ENCODE assay signal across 14 mouse cellular contexts in the genomic region with DNA sequence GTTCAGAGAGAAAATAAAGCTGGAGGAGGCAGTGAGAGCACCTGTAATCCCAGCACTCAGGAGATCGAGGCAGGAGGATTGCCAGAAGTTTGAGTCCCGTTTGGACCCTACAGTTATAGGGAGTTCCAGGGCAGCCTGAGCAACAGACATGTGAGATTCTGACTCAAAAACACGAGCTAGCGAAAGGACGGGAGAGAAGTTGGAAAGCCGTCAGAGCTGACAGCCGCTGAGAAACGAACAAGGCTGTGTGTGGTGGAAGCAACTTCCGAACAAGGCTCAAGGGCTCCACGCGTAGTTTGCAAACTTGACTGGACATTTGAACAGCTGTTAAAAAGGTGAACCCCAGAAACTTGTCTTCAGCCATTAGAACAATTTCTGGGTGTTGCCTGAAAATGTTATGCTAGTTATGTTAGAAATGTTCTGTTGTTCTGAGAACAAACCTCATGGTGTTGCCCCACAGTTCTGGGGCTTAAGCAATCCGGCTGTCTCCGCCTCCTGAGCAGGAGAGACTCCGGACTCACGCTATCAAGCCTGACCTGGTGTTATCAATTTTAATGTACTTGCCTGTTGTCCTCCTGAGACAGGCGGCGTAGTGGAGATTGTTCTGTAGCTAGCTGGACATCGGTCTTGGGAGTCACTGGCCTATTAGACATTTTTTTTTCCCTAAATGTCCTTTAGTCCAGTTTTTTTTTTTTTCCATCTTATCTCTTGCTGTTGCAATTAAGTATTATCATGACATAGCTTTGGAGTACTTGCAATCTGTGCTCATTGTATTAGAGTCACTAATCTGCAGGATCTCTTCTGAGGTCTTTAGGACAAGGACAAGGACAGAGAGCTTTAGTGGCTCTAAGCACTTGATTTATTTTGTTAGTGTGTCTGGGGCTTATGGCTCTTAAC. TPM values are rescaled to one million over a fixed set of nuclear protein-coding genes. Genes with fewer than 3 reads are reported as not detected.
DNase-seq lines count a peak whose midpoint lies in the region; ATAC-seq and TF ChIP-seq lines count a peak whose summit lies in the region.
"Had no signal": no experiment of that assay in that cellular context is flagged by ENCODE, and none has a peak within 500 bp of the region (broad histone marks: within the 10 kb centered on the region; RNA-seq: fewer than 3 reads in every experiment).

No protein-coding gene starts in this region.

- 52% methylated on average over 18 of the region's 18 CpGs for WGBS in heart, adult 2 months
- WGBS in heart, embryonic 12.5 days = 48% methylated on average over 18 of the region's 18 CpGs
- 67% methylated on average over 18 of the region's 18 CpGs for WGBS in intestine, embryonic 16.5 days

- no peak for TF ChIP-seq POLR2A in heart, adult 2 months (IDR thresholded peaks at IDR 0.05; ENCODE audit: insufficient read depth, low read depth, low read length)

- no peak for ATAC-seq in heart, embryonic 12.5 days (ENCODE audit: insufficient number of reproducible peaks, low FRiP score)
- ATAC-seq in intestine, embryonic 16.5 days = peak; percentile 86
- peak; percentile 79 for ATAC-seq in monocyte, adult 5-6 weeks (replicated peaks; ENCODE audit: insufficient number of reproducible peaks, low FRiP score, low TSS enrichment, poor library complexity, severe bottlenecking)
- ATAC-seq in activated CD4-positive, CD25-positive, alpha-beta regulatory T cell, adult 4 months = no peak
- ATAC-seq: forebrain, embryonic 15.5 days had no signal

- DNase-seq in heart, adult 2 months = peak; percentile 43 to 47
- peak; percentile 44 for DNase-seq in adipocyte (ENCODE audit: low spot score)
- DNase-seq in frontal cortex, adult 2 months (ENCODE audit: extremely low spot score in 1 of 2, low spot score in 1 of 2) = no peak
- DNase-seq in embryo, embryonic 10.5 days (ENCODE audit: low spot score) = no peak
- DNase-seq: kidney, postnatal 4 days; left cerebral cortex, postnatal 4 days had no signal

- peaks cover 3% of the 10 kb centered on the region; the same call in 1 of the 2 replicates for H3K4me1 ChIP-seq in heart, adult 2 months (ENCODE audit: control insufficient read depth, insufficient read depth, low read length)
- H3K4me1 ChIP-seq in heart, embryonic 12.5 days (replicated peaks) = peaks cover 34% of the 10 kb centered on the region
- 0 out of 2 replicates have a peak, but pooled peaks cover 7% of the 10 kb centered on the region for H3K4me1 ChIP-seq in intestine, embryonic 16.5 days (ENCODE audit: control insufficient read depth, insufficient read depth, low read length)
- H3K4me1 ChIP-seq: forebrain, embryonic 15.5 days; midbrain, embryonic 12.5 days; neural tube, embryonic 15.5 days had no signal

- no peaks in the 10 kb centered on the region for H3K27me3 ChIP-seq in heart, adult 2 months (ENCODE audit: control insufficient read depth, insufficient read depth, low read length)
- no peaks in the 10 kb centered on the region for H3K27me3 ChIP-seq in heart, embryonic 12.5 days (replicated peaks)
- no peaks in the 10 kb centered on the region for H3K27me3 ChIP-seq in intestine, embryonic 16.5 days (replicated peaks; ENCODE audit: control insufficient read depth, insufficient read depth, low read length)
- H3K27me3 ChIP-seq: embryonic facial prominence, embryonic 12.5 days; forebrain, embryonic 15.5 days; midbrain, embryonic 12.5 days; neural tube, embryonic 15.5 days had no signal

- intact Hi-C loops in heart, adult 2 months (cut with DNase I) = no loop called here

- TF ChIP-seq EP300 in heart, adult 2 months (IDR thresholded peaks at IDR 0.05; ENCODE audit: insufficient read depth, low read depth, low read length) = no peak

- no peak overlapping the region for H3K4me2 ChIP-seq in heart, embryonic 12.5 days
- H3K4me2 ChIP-seq in intestine, embryonic 16.5 days (ENCODE audit: low read depth, low read length) = no peak overlapping the region
- H3K4me2 ChIP-seq: embryonic facial prominence, embryonic 12.5 days; forebrain, embryonic 15.5 days; midbrain, embryonic 12.5 days; neural tube, embryonic 15.5 days had no signal

- TF ChIP-seq CTCF in heart, adult 2 months (IDR thresholded peaks at IDR 0.05) = no peak

- no peaks in the 10 kb centered on the region for H3K36me3 ChIP-seq in heart, adult 2 months (ENCODE audit: control insufficient read depth, insufficient read depth, low read length)
- no peaks in the 10 kb centered on the region for H3K36me3 ChIP-seq in heart, embryonic 12.5 days
- H3K36me3 ChIP-seq in intestine, embryonic 16.5 days (ENCODE audit: control insufficient read depth, insufficient read depth, low read length) = no peaks in the 10 kb centered on the region
- H3K36me3 ChIP-seq: embryonic facial prominence, embryonic 12.5 days; forebrain, embryonic 15.5 days; midbrain, embryonic 12.5 days; neural tube, embryonic 15.5 days had no signal

- peaks cover 3% of the 10 kb centered on the region; the same call in 1 of the 2 replicates for H3K9me3 ChIP-seq in heart, embryonic 12.5 days (replicated peaks)
- H3K9me3 ChIP-seq in intestine, embryonic 16.5 days (ENCODE audit: control insufficient read depth, low read length) = no peaks in the 10 kb centered on the region
- H3K9me3 ChIP-seq: embryonic facial prominence, embryonic 12.5 days; forebrain, embryonic 15.5 days; midbrain, embryonic 12.5 days; neural tube, embryonic 15.5 days had no signal

- no peaks in the 10 kb centered on the region for H3K79me2 ChIP-seq in heart, adult 2 months (replicated peaks; ENCODE audit: control insufficient read depth, insufficient read depth, low read length)

- no peak overlapping the region for H3K9ac ChIP-seq in heart, adult 2 months (ENCODE audit: low read depth, low read length)
- H3K9ac ChIP-seq in heart, embryonic 12.5 days = no peak overlapping the region
- H3K9ac ChIP-seq in intestine, embryonic 16.5 days (ENCODE audit: low read depth, low read length) = no peak overlapping the region
- H3K9ac ChIP-seq: embryonic facial prominence, embryonic 12.5 days; forebrain, embryonic 15.5 days; midbrain, embryonic 12.5 days; neural tube, embryonic 15.5 days had no signal

- no peak overlapping the region for H3K27ac ChIP-seq in heart, adult 2 months
- H3K27ac ChIP-seq in heart, embryonic 12.5 days (ENCODE audit: poor library complexity, severe bottlenecking) = no peak overlapping the region
- peak overlapping the region; percentile 48 for H3K27ac ChIP-seq in intestine, embryonic 16.5 days (ENCODE audit: low read length)
- H3K27ac ChIP-seq: embryonic facial prominence, embryonic 12.5 days; forebrain, embryonic 15.5 days; midbrain, embryonic 12.5 days; neural tube, embryonic 15.5 days had no signal

- no peak overlapping the region for H3K4me3 ChIP-seq in heart, adult 2 months
- no peak overlapping the region for H3K4me3 ChIP-seq in heart, embryonic 12.5 days
- no peak overlapping the region for H3K4me3 ChIP-seq in intestine, embryonic 16.5 days (ENCODE audit: low read length)
- H3K4me3 ChIP-seq: embryonic facial prominence, embryonic 12.5 days; forebrain, embryonic 15.5 days; midbrain, embryonic 12.5 days; neural tube, embryonic 15.5 days had no signal

RNA-seq across cellular contexts. Expression of a gene that starts 22.7 kb away (rescaled TPM):
- total RNA-seq in heart, adult 2 months (2021) = 100 to 1,000 TPM; 164 to 186 TPM
- polyA plus RNA-seq in heart, adult 2 months (2012; rRNA removed) = 108 and 130 TPM in 2 replicates
- 319 and 324 TPM in 2 replicates for polyA plus RNA-seq in heart, embryonic 12.5 days (2016; fragmentation: Nextera tagmentation; extraction: Ambion mirVana)
- polyA plus RNA-seq in intestine, embryonic 16.5 days (2015; fragmentation: Nextera tagmentation; extraction: Ambion mirVana) = 346 and 352 TPM in 2 replicates
- 92.0 to 115 TPM (median 97.4 TPM) in 3 replicates for total RNA-seq in monocyte, adult 5-6 weeks (2017)
- 128 and 136 TPM in 2 replicates for polyA plus RNA-seq in frontal cortex, adult 2 months (2012; rRNA removed)
- polyA plus RNA-seq in activated CD4-positive, CD25-positive, alpha-beta regulatory T cell, adult 4 months (2017; shearing (Covaris generic)) = 100 to 1,000 TPM; 186 to 204 TPM

RNA-seq across cellular contexts. Expression of a gene that starts 58.1 kb away (rescaled TPM):
- total RNA-seq in heart, adult 2 months (2021) = 100 to 1,000 TPM; 107 to 116 TPM
- 41.6 and 74.4 TPM in 2 replicates for polyA plus RNA-seq in heart, adult 2 months (2012; rRNA removed)
- polyA plus RNA-seq in heart, embryonic 12.5 days (2016; fragmentation: Nextera tagmentation; extraction: Ambion mirVana) = 33.8 and 33.9 TPM in 2 replicates
- 13.2 and 15.9 TPM in 2 replicates for polyA plus RNA-seq in intestine, embryonic 16.5 days (2015; fragmentation: Nextera tagmentation; extraction: Ambion mirVana)
- total RNA-seq in monocyte, adult 5-6 weeks (2017) = 30.4 to 50.6 TPM (median 33.8 TPM) in 3 replicates
- polyA plus RNA-seq in frontal cortex, adult 2 months (2012; rRNA removed) = 33.9 and 38.0 TPM in 2 replicates
- 10 to 100 TPM; 12.2 to 12.4 TPM for polyA plus RNA-seq in activated CD4-positive, CD25-positive, alpha-beta regulatory T cell, adult 4 months (2017; shearing (Covaris generic))

Comparison
In these comparisons a context has a peak if more than half of its experiments do, and no peak if none do; other contexts are left out.
1. DNase-seq: peak in heart, adult 2 months (2 of 2) and adipocyte (single experiment); none in frontal cortex, adult 2 months (0 of 2) and embryo, embryonic 10.5 days (single experiment).
2. ATAC-seq: peak in intestine, embryonic 16.5 days (single experiment) and monocyte, adult 5-6 weeks (single experiment); none in heart, embryonic 12.5 days (single experiment) and activated CD4-positive, CD25-positive, alpha-beta regulatory T cell, adult 4 months (single experiment).